Mouse (Mus musculus) heart, postnatal 25 days (tissue): ENCODE data around the gene Supt20. TPM values are rescaled to one million over a fixed set of nuclear protein-coding genes. Genes with fewer than 3 reads are reported as not detected.
A peak's percentile ranks its signal among the peaks of the same experiment; 100 is the strongest.
"Not testable (repeated sequence)": the region's sequence is repeated elsewhere in the genome, so short reads cannot be mapped to it uniquely, and the experiment has no call there.

Experiments used
- DNase-seq: peaks from one replicate; pipeline ENCODE4 v3.0.0; 2022; ENCODE audit warnings: low spot score
- intact Hi-C: fragments of 180-260 bp; cut with DNase I; formaldehyde crosslinking; loops from one replicate; pipeline ENCODE4 v1.15.1; 2025
- total RNA-seq, 2 experiments: library from RNA; stranded (reverse); gene quantifications; 2 replicates each; pipeline ENCODE4 v1.2.3; 2021

Supt20 gene
- total RNA-seq, 2 experiments from 2014 or later: 18.4 to 18.9 TPM

- DNase-seq: no peak
- intact Hi-C loops: loop anchor here (1.0 kb wide), 1 partner anchor 42 kb away; the partner anchor contains the start of genes Alg5 and Exosc8
These were observed 429 bp downstream of the Supt20 start for GRCm38 (mm10) chr3:54693056-54693415.

DNA sequence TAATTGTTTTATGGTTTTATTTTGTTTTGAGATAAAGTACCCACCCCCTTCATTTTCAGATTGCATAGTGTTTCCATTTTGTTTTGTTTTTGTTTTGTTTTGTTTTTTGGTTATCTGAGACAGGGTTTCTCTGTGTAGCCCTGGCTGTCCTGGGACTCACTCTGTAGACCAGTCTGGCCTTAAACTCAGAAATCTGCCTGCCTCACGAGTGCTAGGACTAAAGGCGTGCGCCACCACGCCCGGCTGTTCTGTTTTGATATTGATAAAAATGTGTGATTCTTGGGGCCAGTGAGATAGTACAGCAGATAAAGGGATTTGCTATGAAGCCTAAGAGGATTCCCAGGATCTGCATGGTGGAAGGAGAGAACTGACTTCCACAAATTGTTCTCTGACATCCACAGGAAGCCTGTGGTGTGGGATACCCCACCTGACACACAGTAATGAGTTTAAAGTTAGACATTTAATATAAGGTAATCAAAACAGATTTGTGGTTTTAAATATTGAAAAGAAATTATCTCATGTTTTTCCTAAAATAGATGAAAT, 7.2 kb downstream of the Supt20 start:
- DNase-seq: no peak
- intact Hi-C loops: no loop called here

GRCm38 (mm10) chr3:54704106-54704505, 11.5 kb downstream of the Supt20 start:
- DNase-seq, intact Hi-C loops: not testable (repeated sequence)

GRCm38 (mm10) chr3:54708972-54709371, 16.4 kb downstream of the Supt20 start:
- DNase-seq: no peak
- intact Hi-C loops: no loop called here

DNA sequence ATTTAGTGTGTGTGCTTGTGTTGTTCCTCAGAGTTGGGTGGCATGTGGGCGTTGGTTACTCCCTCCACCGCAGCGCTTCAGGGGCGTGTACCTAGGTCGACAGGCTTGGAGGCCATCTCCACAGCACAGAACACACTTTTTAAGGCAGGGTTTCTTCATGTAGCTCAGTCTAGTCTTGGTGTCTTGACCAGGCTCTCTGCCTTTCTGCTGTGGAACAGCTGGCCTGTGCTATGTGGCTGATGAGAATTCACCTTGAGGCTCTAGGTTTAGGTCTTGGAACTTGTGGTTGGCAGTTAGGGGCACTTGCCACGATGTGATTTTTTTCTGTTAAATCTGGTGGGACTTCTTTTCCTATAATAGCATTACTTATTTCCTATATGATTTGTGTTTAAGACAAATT, 21.6 kb downstream of the Supt20 start, which contains the start of gene Gm21958:
Gene Gm21958, minus strand, starts transcription at position 101 of the 400 bp plus-strand sequence.
- intact Hi-C loops: no loop called here
- DNase-seq: no peak

DNA sequence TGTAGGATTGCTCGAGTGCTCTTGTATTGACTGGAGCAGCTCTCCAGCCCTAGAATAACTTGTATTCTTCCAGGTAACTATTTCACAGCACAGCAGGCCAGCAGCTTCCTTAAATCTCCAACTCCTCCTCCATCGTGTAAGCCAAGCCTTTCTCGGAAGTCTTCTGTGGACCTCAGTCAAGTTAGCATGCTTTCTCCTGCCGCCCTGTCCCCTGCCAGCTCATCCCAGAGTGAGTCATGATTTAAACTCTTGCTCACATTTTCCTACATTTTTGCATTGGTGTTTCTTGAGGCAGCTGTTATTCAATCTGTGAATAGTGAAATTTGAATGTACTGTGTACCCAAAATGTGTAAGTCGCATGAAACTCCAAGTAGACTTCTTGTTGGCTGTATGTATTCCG, 22.9 kb downstream of the Supt20 start:
- intact Hi-C loops: no loop called here
- DNase-seq: no peak

GRCm38 (mm10) chr3:54717348-54717747, 24.7 kb downstream of the Supt20 start:
- DNase-seq: no peak
- intact Hi-C loops: no loop called here

DNA sequence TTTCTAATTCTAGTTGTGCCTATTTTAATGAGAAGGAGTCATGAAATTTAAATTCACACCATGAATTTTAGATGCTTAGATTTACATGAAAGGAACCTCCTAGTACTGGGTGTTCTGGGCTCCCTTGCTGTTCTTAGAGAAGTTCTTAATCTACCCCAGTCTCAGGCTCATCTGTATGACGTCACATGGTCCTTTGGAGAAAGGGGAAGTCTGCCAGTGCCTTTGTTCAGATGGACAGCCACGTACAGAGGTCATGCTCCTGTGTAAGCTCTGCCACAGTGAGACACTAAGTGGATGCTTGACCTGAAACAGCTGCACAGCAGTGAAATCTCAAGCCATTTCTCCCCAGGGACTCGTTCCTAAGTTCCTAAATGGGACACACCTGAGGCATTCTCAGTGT, 26.3 kb downstream of the Supt20 start:
- DNase-seq: no peak

DNA sequence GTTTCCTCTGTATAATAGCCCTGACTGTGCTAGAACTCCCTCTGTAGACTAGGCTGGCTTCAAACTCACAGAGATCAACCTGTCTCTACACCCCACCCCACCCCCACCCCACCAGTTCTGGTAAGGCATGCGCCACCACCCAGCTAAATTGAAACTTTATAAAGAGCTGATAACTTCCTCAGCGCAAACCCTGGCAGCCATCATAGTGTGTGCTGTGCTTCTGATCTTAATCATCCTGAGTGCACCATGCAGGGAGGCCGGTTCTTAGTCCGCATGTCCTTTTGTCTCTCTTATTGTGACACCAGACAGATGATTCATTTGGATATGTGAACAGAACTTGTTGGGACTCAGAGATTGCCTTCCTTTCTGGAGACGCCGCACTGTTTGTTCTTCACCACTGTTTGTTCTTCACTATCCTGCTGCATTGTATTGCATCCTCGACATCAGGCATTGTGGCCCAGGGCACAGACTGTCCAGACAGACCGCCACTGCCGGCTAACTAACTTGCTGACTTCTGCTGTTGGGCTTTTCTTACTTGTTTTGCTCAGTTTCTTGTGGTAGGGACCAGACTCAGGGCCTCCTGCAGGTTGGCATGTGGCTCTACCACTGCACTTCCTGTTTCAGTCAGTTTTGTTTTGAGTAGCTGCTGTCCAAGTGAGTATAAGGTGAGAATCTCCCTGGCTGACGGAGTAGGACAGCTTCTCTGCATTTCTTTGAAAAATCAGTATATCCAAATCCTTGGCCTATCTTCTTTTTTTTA, 31.3 kb downstream of the Supt20 start:
- DNase-seq: no peak
- intact Hi-C loops: no loop called here

More for the DNA sequence above, 26.3 kb downstream of the Supt20 start:
- intact Hi-C loops: no loop called here

DNA sequence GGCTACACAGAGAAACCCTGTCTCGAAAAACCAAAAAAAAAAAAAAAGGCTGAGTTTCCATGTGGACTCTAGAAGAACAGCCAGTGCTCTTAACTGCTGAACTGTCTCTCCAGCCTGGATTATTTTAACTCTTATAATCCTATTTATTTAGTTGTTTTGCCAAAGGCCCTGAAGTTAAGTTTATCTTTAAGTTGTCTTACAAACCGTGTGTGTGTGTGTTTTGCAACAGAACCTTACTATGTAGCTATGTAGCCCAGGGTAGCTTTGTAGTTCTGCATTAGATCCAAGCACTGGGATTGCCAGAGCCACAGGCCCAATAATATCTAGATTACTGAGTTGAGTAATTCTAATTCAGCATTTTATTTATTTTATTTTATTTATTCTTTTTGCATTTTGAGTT, 32.7 kb downstream of the Supt20 start:
- intact Hi-C loops: no loop called here
- no peak for DNase-seq

DNA sequence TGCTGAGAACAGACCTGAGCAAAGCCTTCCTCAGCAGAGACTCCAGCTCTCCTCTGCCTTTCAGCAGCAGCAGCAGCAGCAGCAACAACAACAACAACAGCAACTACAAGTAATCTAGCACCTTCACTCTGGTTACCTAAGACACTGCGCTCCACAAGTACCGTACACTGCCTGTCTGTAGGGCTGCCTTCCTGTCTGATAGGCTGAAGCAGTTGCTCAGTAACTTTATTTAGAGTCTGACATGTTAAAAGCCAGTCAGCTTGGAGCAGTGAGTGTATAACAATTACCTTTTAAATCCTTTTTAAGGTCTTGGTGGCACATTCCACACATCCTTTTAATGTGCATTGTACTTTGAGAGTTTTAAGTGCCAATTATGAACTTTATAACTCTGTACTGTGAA, 35.0 kb downstream of the Supt20 start:
- DNase-seq: no peak
- intact Hi-C loops: no loop called here

- no peak for DNase-seq
- intact Hi-C loops: no loop called here
These were observed 35.5 kb downstream of the Supt20 start for GRCm38 (mm10) chr3:54728100-54728499.

- intact Hi-C loops: no loop called here
- DNase-seq: no peak
These were observed 39.1 kb downstream of the Supt20 start for GRCm38 (mm10) chr3:54731626-54732150.

- no peak for DNase-seq
- intact Hi-C loops: no loop called here
These were observed 39.8 kb downstream of the Supt20 start for GRCm38 (mm10) chr3:54732371-54732770.

- peak; percentile 81 for DNase-seq
- intact Hi-C loops: loop anchor here (1.0 to 5.0 kb wide), 3 partner anchors 41 to 328 kb away; partner anchors contain the start of gene Rfxap
These were observed 42.0 kb downstream of the Supt20 start for GRCm38 (mm10) chr3:54734411-54735246.

DNA sequence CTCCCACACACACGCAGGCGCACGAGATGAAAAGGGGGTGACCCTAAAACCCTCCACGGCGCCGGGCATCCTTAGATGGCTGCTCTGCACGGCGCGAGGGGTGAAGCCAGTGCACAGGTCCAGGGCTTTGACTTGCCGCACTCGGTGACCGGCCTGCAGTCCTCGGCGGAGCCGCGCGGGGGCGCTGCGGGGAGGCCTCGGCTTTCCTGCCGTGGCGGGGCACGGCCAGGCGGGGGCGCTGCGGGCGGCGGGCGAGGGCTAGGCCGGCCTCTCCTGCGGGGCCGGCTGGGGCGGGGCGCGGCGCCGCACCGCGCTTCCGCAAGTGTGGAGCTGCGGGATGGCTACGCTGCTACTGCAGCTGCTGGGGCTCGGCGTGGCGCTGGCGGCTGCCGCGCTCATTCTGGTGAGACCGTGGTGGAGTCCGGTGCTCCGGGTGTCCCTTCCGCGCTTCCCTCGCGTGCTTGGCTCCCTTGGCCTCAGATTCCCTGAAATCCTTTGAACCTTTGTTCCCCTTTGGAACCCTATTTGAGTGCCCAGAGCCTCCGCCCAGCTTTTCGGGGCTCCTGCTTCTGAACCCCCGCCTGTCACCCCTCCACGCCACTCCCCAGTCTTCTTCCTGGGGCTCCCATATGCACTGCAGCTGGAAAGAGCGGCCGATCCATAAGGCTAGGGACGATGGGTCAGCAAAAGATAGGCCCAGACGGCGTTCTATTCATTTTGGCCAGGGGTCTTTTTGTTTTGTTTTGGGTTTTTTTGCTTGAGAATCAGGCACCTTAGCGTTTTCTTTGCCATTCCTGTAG, 42.8 kb downstream of the Supt20 start, which contains the start of the genes Exosc8 and Alg5:
Gene Exosc8, minus strand, starts transcription at position 147 of the 800 bp plus-strand sequence.
Gene Alg5, plus strand, starts transcription at position 293 of the 800 bp plus-strand sequence.
- intact Hi-C loops: loop anchor here (1.0 to 5.0 kb wide), 3 partner anchors 42 to 327 kb away; partner anchors contain the start of gene Rfxap
- peak; percentile 79 for DNase-seq

- DNase-seq: no peak
- intact Hi-C loops: loop anchor here (5.0 kb wide), 2 partner anchors 71 to 326 kb away; partner anchors contain the start of gene Rfxap
These were observed 43.7 kb downstream of the Supt20 start for GRCm38 (mm10) chr3:54736101-54736927.

- intact Hi-C loops: loop anchor here (5.0 kb wide), 2 partner anchors 70 to 325 kb away; partner anchors contain the start of gene Rfxap
- no peak for DNase-seq
These were observed 44.7 kb downstream of the Supt20 start for GRCm38 (mm10) chr3:54737317-54737716.
